ENCODE assay signal across 11 mouse cellular contexts in the genomic region with DNA sequence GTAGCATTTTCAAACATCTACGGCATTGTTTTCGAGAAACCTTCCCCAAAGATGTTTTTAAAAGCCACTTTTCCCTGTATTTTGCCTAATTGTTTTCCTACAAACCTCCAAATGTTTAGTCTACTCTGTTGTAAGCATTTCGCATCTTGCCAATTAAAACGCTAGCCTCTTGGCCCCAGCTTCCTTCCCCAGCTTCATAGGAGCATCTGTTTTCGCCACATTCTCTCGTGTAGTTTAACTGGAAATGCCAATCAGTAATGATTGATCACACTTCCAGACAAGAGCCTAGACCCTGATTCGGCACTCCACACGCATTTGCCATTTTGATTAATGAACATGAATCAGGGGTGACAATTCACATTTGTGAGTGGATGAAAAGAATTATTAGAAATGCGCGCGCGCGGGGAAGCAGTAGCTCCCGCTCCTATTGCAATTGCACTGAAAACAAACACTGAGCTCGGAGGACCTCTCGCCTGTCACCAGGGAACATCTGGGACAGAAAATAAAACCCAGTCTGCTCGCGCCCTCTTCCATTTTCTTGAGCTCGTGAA. TPM values are rescaled to one million over a fixed set of nuclear protein-coding genes. Genes with fewer than 3 reads are reported as not detected.
DNase-seq lines count a peak whose midpoint lies in the region; ATAC-seq and TF ChIP-seq lines count a peak whose summit lies in the region.
"Had no signal": no experiment of that assay in that cellular context is flagged by ENCODE, and none has a peak within 500 bp of the region (broad histone marks: within the 10 kb centered on the region; RNA-seq: fewer than 3 reads in every experiment).

No protein-coding gene starts in this region.

- H3K4me3 ChIP-seq in forebrain, embryonic 15.5 days: no peak overlapping the region
- H3K4me3 ChIP-seq in forebrain, embryonic 12.5 days (replicated peaks): no peak overlapping the region
- H3K4me3 ChIP-seq in midbrain, embryonic 16.5 days (ENCODE audit: low read depth, low read length): no peak overlapping the region
- no peak overlapping the region for H3K4me3 ChIP-seq in midbrain, embryonic 13.5 days (replicated peaks)
- no peak overlapping the region for H3K4me3 ChIP-seq in limb, embryonic 14.5 days (replicated peaks; ENCODE audit: low read length)
- H3K4me3 ChIP-seq: embryonic facial prominence, embryonic 15.5 days had no signal

- peak overlapping the region; percentile 12 for H3K4me2 ChIP-seq in forebrain, embryonic 15.5 days (replicated peaks)
- no peak overlapping the region for H3K4me2 ChIP-seq in forebrain, embryonic 12.5 days
- 0 out of 2 replicates have a peak overlapping the region, but pooled peaks have one; percentile 6 for H3K4me2 ChIP-seq in midbrain, embryonic 16.5 days (ENCODE audit: low read length)
- H3K4me2 ChIP-seq in midbrain, embryonic 13.5 days (replicated peaks): no peak overlapping the region
- H3K4me2 ChIP-seq in limb, embryonic 14.5 days (replicated peaks; ENCODE audit: low read depth, low read length, severe bottlenecking): peak overlapping the region; percentile 30; the same call in 1 of the 2 replicates
- H3K4me2 ChIP-seq: embryonic facial prominence, embryonic 15.5 days had no signal

- H3K27me3 ChIP-seq in forebrain, embryonic 15.5 days: no peaks in the 10 kb centered on the region
- no peaks in the 10 kb centered on the region for H3K27me3 ChIP-seq in forebrain, embryonic 12.5 days
- H3K27me3 ChIP-seq in midbrain, embryonic 16.5 days (ENCODE audit: control insufficient read depth, insufficient read depth, low read depth, low read length): no peaks in the 10 kb centered on the region
- H3K27me3 ChIP-seq in midbrain, embryonic 13.5 days: no peaks in the 10 kb centered on the region
- no peaks in the 10 kb centered on the region for H3K27me3 ChIP-seq in limb, embryonic 14.5 days (ENCODE audit: control insufficient read depth, insufficient read depth, low read length)
- H3K27me3 ChIP-seq: embryonic facial prominence, embryonic 15.5 days had no signal

- no peak overlapping the region for H3K27ac ChIP-seq in forebrain, embryonic 15.5 days (replicated peaks)
- no peak overlapping the region for H3K27ac ChIP-seq in forebrain, embryonic 12.5 days
- no peak overlapping the region for H3K27ac ChIP-seq in midbrain, embryonic 16.5 days (ENCODE audit: low read length)
- H3K27ac ChIP-seq in midbrain, embryonic 13.5 days: no peak overlapping the region
- H3K27ac ChIP-seq in limb, embryonic 14.5 days (replicated peaks; ENCODE audit: low read depth, low read length): no peak overlapping the region
- H3K27ac ChIP-seq: embryonic facial prominence, embryonic 15.5 days had no signal

- 53% methylated on average over 19 of the region's 19 CpGs for WGBS in forebrain, embryonic 15.5 days
- 68% methylated on average over 19 of the region's 19 CpGs for WGBS in forebrain, embryonic 12.5 days
- WGBS in midbrain, embryonic 16.5 days: 74% methylated on average over 19 of the region's 19 CpGs
- WGBS in midbrain, embryonic 13.5 days: 75% methylated on average over 19 of the region's 19 CpGs
- 38% methylated on average over 19 of the region's 19 CpGs for WGBS in limb, embryonic 14.5 days

- no peak for TF ChIP-seq POLR2A in limb, embryonic 14.5 days (IDR thresholded peaks at IDR 0.05; ENCODE audit: borderline replicate concordance, extremely low read depth, insufficient read depth, insufficient read length)

- H3K4me1 ChIP-seq in forebrain, embryonic 15.5 days: peaks cover 6% of the 10 kb centered on the region; the same call in 1 of the 2 replicates
- H3K4me1 ChIP-seq in forebrain, embryonic 12.5 days: no peaks in the 10 kb centered on the region
- peaks cover 5% of the 10 kb centered on the region; the same call in 1 of the 2 replicates for H3K4me1 ChIP-seq in midbrain, embryonic 16.5 days (ENCODE audit: control insufficient read depth, insufficient read depth, low read length)
- no peaks in the 10 kb centered on the region; the same call in 1 of the 2 replicates for H3K4me1 ChIP-seq in midbrain, embryonic 13.5 days (replicated peaks)
- H3K4me1 ChIP-seq in limb, embryonic 14.5 days (ENCODE audit: control insufficient read depth, insufficient read depth, low read length): no peaks in the 10 kb centered on the region
- H3K4me1 ChIP-seq: embryonic facial prominence, embryonic 15.5 days had no signal

- no peaks in the 10 kb centered on the region for H3K36me3 ChIP-seq in forebrain, embryonic 15.5 days
- no peaks in the 10 kb centered on the region for H3K36me3 ChIP-seq in forebrain, embryonic 12.5 days (replicated peaks)
- H3K36me3 ChIP-seq in midbrain, embryonic 16.5 days (ENCODE audit: control insufficient read depth, insufficient read depth, low read length): no peaks in the 10 kb centered on the region
- H3K36me3 ChIP-seq in midbrain, embryonic 13.5 days: no peaks in the 10 kb centered on the region
- no peaks in the 10 kb centered on the region for H3K36me3 ChIP-seq in limb, embryonic 14.5 days (ENCODE audit: control insufficient read depth, insufficient read depth, low read length)
- H3K36me3 ChIP-seq: embryonic facial prominence, embryonic 15.5 days had no signal

- no peak for DNase-seq in limb, embryonic 14.5 days (ENCODE audit: low spot score)
- DNase-seq in cerebellum, adult 9-10 months: no peak
- no peak for DNase-seq in heart, adult 8-10 months (ENCODE audit: low spot score)
- no peak for DNase-seq in B cell, adult 2 months

- no peaks in the 10 kb centered on the region for H3K9me3 ChIP-seq in forebrain, embryonic 15.5 days
- H3K9me3 ChIP-seq in forebrain, embryonic 12.5 days: no peaks in the 10 kb centered on the region
- no peaks in the 10 kb centered on the region for H3K9me3 ChIP-seq in midbrain, embryonic 16.5 days (replicated peaks; ENCODE audit: control insufficient read depth, low read length, poor library complexity, severe bottlenecking)
- no peaks in the 10 kb centered on the region for H3K9me3 ChIP-seq in midbrain, embryonic 13.5 days
- no peaks in the 10 kb centered on the region for H3K9me3 ChIP-seq in limb, embryonic 14.5 days (ENCODE audit: control insufficient read depth, low read length)
- H3K9me3 ChIP-seq: embryonic facial prominence, embryonic 15.5 days had no signal

- no peak overlapping the region for H3K9ac ChIP-seq in forebrain, embryonic 15.5 days (replicated peaks)
- no peak overlapping the region for H3K9ac ChIP-seq in forebrain, embryonic 12.5 days
- no peak overlapping the region for H3K9ac ChIP-seq in midbrain, embryonic 16.5 days (ENCODE audit: low read depth, low read length)
- no peak overlapping the region for H3K9ac ChIP-seq in midbrain, embryonic 13.5 days (replicated peaks)
- no peak overlapping the region for H3K9ac ChIP-seq in limb, embryonic 14.5 days (ENCODE audit: low read depth, low read length, severe bottlenecking)
- H3K9ac ChIP-seq: embryonic facial prominence, embryonic 15.5 days had no signal

- no peak for ATAC-seq in forebrain, embryonic 15.5 days (replicated peaks)
- no peak for ATAC-seq in forebrain, embryonic 12.5 days (ENCODE audit: low FRiP score)
- no peak for ATAC-seq in midbrain, embryonic 16.5 days
- no peak for ATAC-seq in midbrain, embryonic 13.5 days
- ATAC-seq in limb, embryonic 14.5 days (ENCODE audit: low FRiP score, low read depth): no peak

RNA-seq across cellular contexts. Expression of gene Pdzrn4, which starts 45.0 kb away (rescaled TPM):
- 16.4 and 16.5 TPM in 2 replicates for polyA plus RNA-seq in forebrain, embryonic 15.5 days (2015; fragmentation: Nextera tagmentation; extraction: Ambion mirVana)
- polyA plus RNA-seq in forebrain, embryonic 12.5 days (2016; fragmentation: Nextera tagmentation; extraction: Ambion mirVana): 6.7 TPM in 2 replicates
- 37.1 and 44.9 TPM in 2 replicates for polyA plus RNA-seq in midbrain, embryonic 16.5 days (2015; fragmentation: Nextera tagmentation; extraction: Ambion mirVana)
- polyA plus RNA-seq in midbrain, embryonic 13.5 days (2015; fragmentation: Nextera tagmentation; extraction: Ambion mirVana): 23.8 and 25.9 TPM in 2 replicates
- 1.4 and 1.8 TPM in 2 replicates for polyA plus RNA-seq in limb, embryonic 14.5 days (2012; rRNA removed)
- polyA plus RNA-seq in limb, embryonic 14.5 days (2014; fragmentation: Nextera tagmentation; extraction: Ambion mirVana): 1.9 and 3.1 TPM in 2 replicates
- total RNA-seq in heart, adult 8-10 months (2022): 1 to 10 TPM; 1.1 to 3.8 (median 2.6) TPM
- total RNA-seq: adrenal gland, adult 18-20 months; liver, adult 2 months had no signal
- polyA plus RNA-seq: liver, adult 2 months had no signal

Comparison
In these comparisons a context has a peak if more than half of its experiments do, and no peak if none do; other contexts are left out.
1. H3K4me2 ChIP-seq: peak in forebrain, embryonic 15.5 days (single experiment), midbrain, embryonic 16.5 days (single experiment) and limb, embryonic 14.5 days (single experiment); none in forebrain, embryonic 12.5 days (single experiment) and midbrain, embryonic 13.5 days (single experiment).